ENCODE assay signal across 27 mouse cellular contexts in the genomic region with DNA sequence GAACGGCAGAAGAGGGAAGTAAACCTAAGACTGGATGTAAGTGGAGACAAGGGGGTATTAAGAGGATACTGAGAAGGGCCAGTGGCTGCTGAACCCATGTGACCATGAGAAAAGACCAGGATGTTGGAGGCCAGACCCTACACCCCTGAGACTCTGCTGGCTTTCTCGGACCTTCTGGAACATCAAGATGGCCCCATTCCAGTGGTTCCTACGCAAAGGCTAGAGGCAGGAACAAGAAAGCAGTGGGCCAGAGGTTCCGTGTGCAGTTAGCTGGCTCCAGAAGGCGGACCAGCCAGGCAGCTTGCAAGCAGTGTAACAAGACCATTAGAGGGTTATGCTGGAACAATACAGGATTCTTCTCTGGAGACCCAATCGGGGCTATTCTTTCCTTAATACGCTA. TPM values are rescaled to one million over a fixed set of nuclear protein-coding genes. Genes with fewer than 3 reads are reported as not detected.
A peak's percentile ranks its signal among the peaks of the same experiment; 100 is the strongest.
DNase-seq lines count a peak whose midpoint lies in the region; ATAC-seq and TF ChIP-seq lines count a peak whose summit lies in the region.
"Had no signal": no experiment of that assay in that cellular context is flagged by ENCODE, and none has a peak within 500 bp of the region (broad histone marks: within the 10 kb centered on the region; RNA-seq: fewer than 3 reads in every experiment).

No protein-coding gene starts in this region.

- TF ChIP-seq EP300 in MEL (IDR thresholded peaks at IDR 0.05; ENCODE audit: low read depth in 1 of 2, low read length in 2 of 2), result no peak

- H3K9me3 ChIP-seq in liver, embryonic 11.5 days (ENCODE audit: control insufficient read depth, low read length), result no peaks in the 10 kb centered on the region
- no peaks in the 10 kb centered on the region for H3K9me3 ChIP-seq in MEL (replicated peaks; ENCODE audit: insufficient read depth, low read length)
- no peaks in the 10 kb centered on the region for H3K9me3 ChIP-seq in hindbrain, embryonic 11.5 days (ENCODE audit: control insufficient read depth, low read length)
- H3K9me3 ChIP-seq: embryonic facial prominence, embryonic 13.5 days; forebrain, embryonic 13.5 days; heart, embryonic 12.5 days; heart, embryonic 15.5 days; hindbrain, embryonic 12.5 days; hindbrain, embryonic 15.5 days had no signal

- no peak overlapping the region for H3K4me3 ChIP-seq in gastrocnemius, adult 2 months
- no peak overlapping the region for H3K4me3 ChIP-seq in liver, adult 2 months (ENCODE audit: insufficient read depth, low read depth, low read length)
- no peak overlapping the region for H3K4me3 ChIP-seq in liver, embryonic 11.5 days (ENCODE audit: low read depth, low read length)
- H3K4me3 ChIP-seq in MEL (ENCODE audit: control insufficient read depth in 1 of 2, insufficient read depth in 1 of 2, low read depth in 2 of 2, low read length in 2 of 2) (no peak overlapping the region), myocyte (no peak overlapping the region)
- H3K4me3 ChIP-seq in hindbrain, embryonic 11.5 days (ENCODE audit: low read depth, low read length), result no peak overlapping the region
- H3K4me3 ChIP-seq: embryonic facial prominence, embryonic 13.5 days; forebrain, embryonic 10.5 days; forebrain, embryonic 13.5 days; heart, embryonic 12.5 days; heart, embryonic 15.5 days; hindbrain, embryonic 12.5 days; hindbrain, embryonic 15.5 days had no signal

- no peak overlapping the region for H3K9ac ChIP-seq in liver, adult 2 months (ENCODE audit: low read depth, low read length)
- no peak overlapping the region for H3K9ac ChIP-seq in liver, embryonic 11.5 days (ENCODE audit: low read depth, low read length)
- H3K9ac ChIP-seq in MEL (ENCODE audit: control insufficient read depth, low read depth, low read length, poor library complexity, severe bottlenecking), result no peak overlapping the region
- no peak overlapping the region for H3K9ac ChIP-seq in hindbrain, embryonic 11.5 days (ENCODE audit: low read depth, low read length)
- H3K9ac ChIP-seq: embryonic facial prominence, embryonic 13.5 days; forebrain, embryonic 13.5 days; heart, embryonic 12.5 days; heart, embryonic 15.5 days; hindbrain, embryonic 12.5 days; hindbrain, embryonic 15.5 days had no signal

- DNase-seq in gastrocnemius, adult 2 months, result no peak
- DNase-seq in gastrocnemius, postnatal 4 days (ENCODE audit: low spot score in 2 of 2), result no peak
- DNase-seq in liver, adult 2 months (ENCODE audit: extremely low read depth, low read depth, low spot score), result peak; percentile 33
- DNase-seq in liver, embryonic 11.5 days (ENCODE audit: low spot score), result no peak
- DNase-seq in MEL (ENCODE audit: low read depth, low spot score), result no peak
- DNase-seq in hindbrain, embryonic 11.5 days (ENCODE audit: low spot score), result no peak
- DNase-seq: adrenal gland, adult 2 months; adrenal gland, postnatal 14 days; cerebellum, adult 11 months; cerebellum, adult 2 months; cerebellum, adult 9-11 months; cerebellum, postnatal 25 days; heart, adult 18-20 months; heart, postnatal 36 days; kidney, adult 2 months had no signal

- H3ac ChIP-seq in myocyte (ENCODE audit: control insufficient read depth, insufficient read length), result no peak overlapping the region

- 69% methylated on average over 7 of the region's 7 CpGs for WGBS in liver, adult 2 months
- WGBS in liver, embryonic 11.5 days, result 83% methylated on average over 7 of the region's 7 CpGs
- 87% methylated on average over 7 of the region's 7 CpGs for WGBS in hindbrain, embryonic 11.5 days

- no peaks in the 10 kb centered on the region for H3K27me3 ChIP-seq in liver, adult 2 months (ENCODE audit: control insufficient read depth, insufficient read depth, low read length)
- peaks cover 5% of the 10 kb centered on the region; the same call in 1 of the 2 replicates for H3K27me3 ChIP-seq in liver, embryonic 11.5 days (replicated peaks; ENCODE audit: control insufficient read depth, insufficient read depth, low read length)
- H3K27me3 ChIP-seq in MEL (ENCODE audit: control insufficient read depth in 1 of 2, insufficient read depth in 2 of 2, low read length in 2 of 2) (no peaks in the 10 kb centered on the region), myocyte (ENCODE audit: control insufficient read depth, insufficient read depth, insufficient read length) (no peaks in the 10 kb centered on the region)
- H3K27me3 ChIP-seq in hindbrain, embryonic 11.5 days (ENCODE audit: control insufficient read depth, insufficient read depth, low read length), result no peaks in the 10 kb centered on the region
- H3K27me3 ChIP-seq: heart, embryonic 15.5 days; hindbrain, embryonic 15.5 days had no signal

- no peak for TF ChIP-seq CTCF in gastrocnemius, adult 2 months (IDR thresholded peaks at IDR 0.05)
- no peak for TF ChIP-seq CTCF in liver, adult 2 months (IDR thresholded peaks at IDR 0.05; ENCODE audit: low read depth, low read length)
- TF ChIP-seq CTCF in MEL (IDR thresholded peaks at IDR 0.05 in 2 of 3, conservative IDR thresholded peaks at IDR 0.05 in 1 of 3; ENCODE audit: control insufficient read depth in 1 of 3, insufficient read depth in 1 of 3, low read depth in 2 of 3, low read length in 3 of 3, poor library complexity in 1 of 3, severe bottlenecking in 1 of 3), result no peak

- no peaks in the 10 kb centered on the region for H3K79me2 ChIP-seq in liver, adult 2 months (ENCODE audit: control insufficient read depth, insufficient read depth, low read length)
- no peaks in the 10 kb centered on the region for H3K79me2 ChIP-seq in MEL (ENCODE audit: control insufficient read depth, insufficient read depth, low read length, poor library complexity)
- no peaks in the 10 kb centered on the region for H3K79me2 ChIP-seq in myocyte (ENCODE audit: control insufficient read depth, insufficient read depth)

- no peak for TF ChIP-seq RAD21 in MEL (IDR thresholded peaks at IDR 0.05; ENCODE audit: low read depth, low read length)

- peaks cover 30% of the 10 kb centered on the region for H3K36me3 ChIP-seq in liver, adult 2 months (ENCODE audit: control insufficient read depth, insufficient read depth, low read length)
- H3K36me3 ChIP-seq in liver, embryonic 11.5 days (ENCODE audit: control insufficient read depth, insufficient read depth, low read length), result peaks cover 18% of the 10 kb centered on the region
- peaks cover 7 to 8% of the 10 kb centered on the region in 2 experiments; a peak in 2 of 4 replicates for H3K36me3 ChIP-seq in MEL (ENCODE audit: control insufficient read depth in 1 of 2, insufficient read depth in 2 of 2, low read length in 2 of 2)
- H3K36me3 ChIP-seq in myocyte (ENCODE audit: control insufficient read depth, insufficient read depth), result peaks cover 16% of the 10 kb centered on the region
- peaks cover 3% of the 10 kb centered on the region; the same call in 1 of the 2 replicates for H3K36me3 ChIP-seq in hindbrain, embryonic 11.5 days (ENCODE audit: control insufficient read depth, insufficient read depth, low read length)

- ATAC-seq in liver, embryonic 11.5 days (replicated peaks; ENCODE audit: low FRiP score), result no peak
- ATAC-seq in hindbrain, embryonic 11.5 days (ENCODE audit: low FRiP score), result no peak
- ATAC-seq: CD4-positive, CD25-positive, alpha-beta regulatory T cell, adult 4 months; forebrain, embryonic 13.5 days; forebrain, embryonic 16.5 days; intestine, postnatal 0 days had no signal

- intact Hi-C loops in gastrocnemius, adult 2 months (cut with DNase I), result loop anchor here (5.0 to 10.0 kb wide), 3 partner anchors 77 to 160 kb away; no protein-coding TSS in a partner anchor

- no peak overlapping the region for H3K4me2 ChIP-seq in liver, embryonic 11.5 days
- no peak overlapping the region for H3K4me2 ChIP-seq in myocyte (ENCODE audit: low read depth)
- no peak overlapping the region for H3K4me2 ChIP-seq in hindbrain, embryonic 11.5 days (replicated peaks; ENCODE audit: low read depth, low read length)
- H3K4me2 ChIP-seq: embryonic facial prominence, embryonic 13.5 days; forebrain, embryonic 13.5 days; heart, embryonic 12.5 days; heart, embryonic 15.5 days; hindbrain, embryonic 12.5 days; hindbrain, embryonic 15.5 days had no signal

- H3K27ac ChIP-seq in gastrocnemius, adult 2 months, result peak overlapping the region; percentile 40
- no peak overlapping the region for H3K27ac ChIP-seq in liver, adult 2 months (replicated peaks; ENCODE audit: insufficient read depth, low read depth, low read length)
- H3K27ac ChIP-seq in liver, embryonic 11.5 days (ENCODE audit: low read depth, low read length), result no peak overlapping the region
- H3K27ac ChIP-seq in MEL (ENCODE audit: control insufficient read depth, low read depth, low read length), result no peak overlapping the region
- H3K27ac ChIP-seq in hindbrain, embryonic 11.5 days (ENCODE audit: low read depth, low read length), result no peak overlapping the region
- H3K27ac ChIP-seq: embryonic facial prominence, embryonic 13.5 days; forebrain, embryonic 10.5 days; forebrain, embryonic 13.5 days; heart, embryonic 15.5 days; hindbrain, embryonic 12.5 days; hindbrain, embryonic 15.5 days had no signal

- H3K4me1 ChIP-seq in liver, adult 2 months (ENCODE audit: control insufficient read depth, insufficient read depth, low read length), result peaks cover 2% of the 10 kb centered on the region; the same call in 1 of the 2 replicates
- peaks cover 13% of the 10 kb centered on the region for H3K4me1 ChIP-seq in liver, embryonic 11.5 days (replicated peaks; ENCODE audit: control insufficient read depth, insufficient read depth, low read length)
- peaks cover 0 to 6% of the 10 kb centered on the region in 2 experiments; a peak in 1 of 4 replicates for H3K4me1 ChIP-seq in MEL (ENCODE audit: control insufficient read depth in 1 of 2, insufficient read depth in 2 of 2, low read length in 2 of 2)
- H3K4me1 ChIP-seq in hindbrain, embryonic 11.5 days (replicated peaks; ENCODE audit: control insufficient read depth, insufficient read depth, low read length), result no peaks in the 10 kb centered on the region
- H3K4me1 ChIP-seq: forebrain, embryonic 13.5 days had no signal

- TF ChIP-seq POLR2A in liver, adult 2 months (IDR thresholded peaks at IDR 0.05; ENCODE audit: extremely low read depth, insufficient read depth, low read length), result no peak
- TF ChIP-seq POLR2A in MEL (IDR thresholded peaks at IDR 0.05; ENCODE audit: control insufficient read depth in 1 of 2, insufficient read depth in 1 of 2, low read depth in 1 of 2, low read length in 2 of 2, poor library complexity in 1 of 2), result no peak
- no peak for TF ChIP-seq POLR2A in myocyte (IDR thresholded peaks at IDR 0.05; ENCODE audit: insufficient read length, low read depth)

RNA-seq across cellular contexts. Expression of a gene that starts 27.0 kb away (rescaled TPM):
- total RNA-seq in gastrocnemius, adult 2 months (2021), result 100 to 1,000 TPM; 316 to 792 TPM
- total RNA-seq in gastrocnemius, postnatal 4 days (2021), result 100 to 1,000 TPM; 102 to 115 TPM
- total RNA-seq in liver, adult 2 months (2014; rRNA removed), result 206 and 278 TPM in 2 replicates
- polyA plus RNA-seq in liver, adult 2 months (2012; rRNA removed), result 272 and 286 TPM in 2 replicates
- 33.7 and 37.2 TPM in 2 replicates for polyA plus RNA-seq in liver, embryonic 11.5 days (2014; fragmentation: Nextera tagmentation; extraction: Ambion mirVana)
- total RNA-seq in MEL (2012; rRNA removed), result 60.4 and 69.7 TPM in 2 replicates
- 100 to 1,000 TPM; 106 to 213 TPM for polyA plus RNA-seq in MEL (2012; ENCODE audit: insufficient read depth in 1 of 2, insufficient read length in 2 of 2, low read depth in 1 of 2, low replicate concordance in 2 of 2, missing spikeins in 1 of 2)
- 196 TPM for polyA plus RNA-seq in myocyte (2012; fragmentation: generic; extraction: Trizol)
- 51.0 and 53.4 TPM in 2 replicates for polyA plus RNA-seq in hindbrain, embryonic 11.5 days (2014; fragmentation: Nextera tagmentation; extraction: Ambion mirVana)

RNA-seq across cellular contexts. Expression of a gene that starts 57.2 kb away (rescaled TPM):
- total RNA-seq in gastrocnemius, adult 2 months (2021), result under 1 TPM in 1 of 2 experiments, not detected in 1; 0.08 TPM
- total RNA-seq in gastrocnemius, postnatal 4 days (2021), result under 1 TPM; 0.42 to 0.47 TPM
- total RNA-seq in liver, adult 2 months (2014; rRNA removed), result 0.18 and 0.20 TPM in 2 replicates
- polyA plus RNA-seq in liver, adult 2 months (2012; rRNA removed), result 0.05 and 0.11 TPM in 2 replicates
- 0.21 and 0.23 TPM in 2 replicates for polyA plus RNA-seq in liver, embryonic 11.5 days (2014; fragmentation: Nextera tagmentation; extraction: Ambion mirVana)
- total RNA-seq in MEL (2012; rRNA removed), result not detected in 2 replicates
- under 1 TPM in 1 of 2 experiments, not detected in 1; 0.04 TPM for polyA plus RNA-seq in MEL (2012; ENCODE audit: insufficient read depth in 1 of 2, insufficient read length in 2 of 2, low read depth in 1 of 2, low replicate concordance in 2 of 2, missing spikeins in 1 of 2)
- polyA plus RNA-seq in myocyte (2012; fragmentation: generic; extraction: Trizol), result not detected
- 0.39 and 1.1 TPM in 2 replicates for polyA plus RNA-seq in hindbrain, embryonic 11.5 days (2014; fragmentation: Nextera tagmentation; extraction: Ambion mirVana)
- total RNA-seq: heart, postnatal 36 days had no signal
- polyA plus RNA-seq: C2C12; CD4-positive, CD25-positive, alpha-beta regulatory T cell, adult 4 months had no signal
